Mouse (Mus musculus): ENCODE data around the gene Zfp352.
"Not testable (repeated sequence)": the region's sequence is repeated elsewhere in the genome, so short reads cannot be mapped to it uniquely, and the experiment has no call there.

Gene Zfp352

DNA sequence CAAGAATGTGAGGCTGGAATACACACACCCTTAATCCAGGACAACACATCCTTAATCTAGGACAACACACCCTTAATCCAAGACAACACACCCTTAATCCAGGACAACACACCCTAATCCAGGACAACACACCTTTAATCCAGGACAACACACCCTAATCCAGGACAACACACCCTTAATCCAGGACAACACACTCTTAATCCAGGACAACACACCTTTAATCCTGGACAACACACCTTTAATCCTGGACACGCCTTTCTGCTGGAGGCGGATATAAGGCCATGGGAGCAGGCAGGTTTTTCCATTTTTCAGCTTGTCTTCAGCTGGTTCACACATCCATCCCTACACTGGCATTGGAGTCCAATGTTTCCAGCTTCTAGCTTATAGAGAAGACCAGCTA is at the start of gene Zfp352:
TSS of gene Zfp352 (plus strand) at position 301 of the 400 bp plus-strand sequence.
- no peak for DNase-seq (ENCODE audit: low spot score in 2 of 2)

DNA sequence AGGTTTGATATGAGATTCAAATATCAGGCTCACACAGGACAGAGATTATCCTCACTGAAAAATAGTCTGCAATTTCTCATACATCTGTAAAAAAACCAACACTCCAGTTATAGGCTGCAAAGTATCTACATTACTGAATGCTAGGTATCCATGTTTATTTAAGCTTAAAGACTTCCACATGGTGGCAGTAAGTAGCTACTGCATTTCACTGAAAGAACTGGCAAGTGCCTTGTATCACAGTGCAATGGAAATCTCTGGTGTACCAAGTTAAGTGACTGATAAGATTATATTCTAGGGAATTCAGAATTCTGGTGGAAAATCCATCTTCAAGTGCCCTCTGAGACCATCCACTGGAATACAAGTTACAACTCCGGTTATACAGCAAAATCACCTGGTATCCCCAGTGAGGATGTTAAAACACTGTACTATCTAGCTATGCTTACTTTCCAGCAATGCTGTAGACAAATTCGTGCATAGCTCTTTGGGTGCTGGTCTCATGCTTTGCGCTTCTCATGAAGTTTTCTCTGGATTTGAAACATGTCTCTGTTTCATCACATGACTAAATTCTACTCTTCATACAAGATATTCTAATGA is 47.6 kb upstream of the Zfp352 start:
- no peak for DNase-seq (ENCODE audit: low spot score in 2 of 2)

DNA sequence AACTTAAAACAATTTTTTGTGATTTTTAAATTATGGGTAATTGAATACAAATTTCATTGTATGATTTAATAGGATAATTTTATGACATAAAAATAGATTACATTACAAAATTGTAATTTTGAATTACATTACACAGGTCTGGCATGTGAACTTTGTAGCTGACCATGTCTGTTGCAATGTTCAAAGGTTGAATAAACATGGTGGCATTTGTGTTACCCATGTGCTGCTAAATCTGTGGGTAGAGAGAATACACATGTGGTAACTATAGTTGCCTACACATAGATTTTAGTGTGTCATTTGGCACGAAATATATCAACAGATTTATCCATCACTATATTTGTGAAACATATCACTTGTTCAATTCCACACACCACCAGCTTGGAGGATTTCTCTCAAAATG is 44.6 kb upstream of the Zfp352 start:
- no peak for DNase-seq (ENCODE audit: low spot score in 2 of 2)

DNA sequence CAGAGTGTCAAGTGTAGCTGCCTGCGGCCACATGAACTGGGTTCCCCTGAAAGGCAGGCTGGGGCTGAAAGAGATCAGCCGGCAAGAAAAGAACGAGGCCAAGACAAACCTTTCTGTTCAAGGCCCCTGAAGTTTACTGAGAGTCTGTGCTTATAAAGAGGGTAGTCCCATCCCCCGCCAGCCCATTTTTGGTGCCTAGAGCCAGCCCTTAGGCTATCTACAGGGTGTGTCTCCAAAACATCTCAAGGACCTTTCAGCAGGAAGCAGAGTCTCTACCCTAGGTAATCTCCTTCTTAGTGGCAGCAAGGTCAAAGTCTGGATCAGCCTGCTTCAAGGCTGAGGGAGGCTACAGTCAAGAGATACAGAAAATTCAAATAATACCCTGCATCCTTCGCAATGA is 15.2 kb upstream of the Zfp352 start:
- no peak for DNase-seq (ENCODE audit: low spot score in 2 of 2)

DNA sequence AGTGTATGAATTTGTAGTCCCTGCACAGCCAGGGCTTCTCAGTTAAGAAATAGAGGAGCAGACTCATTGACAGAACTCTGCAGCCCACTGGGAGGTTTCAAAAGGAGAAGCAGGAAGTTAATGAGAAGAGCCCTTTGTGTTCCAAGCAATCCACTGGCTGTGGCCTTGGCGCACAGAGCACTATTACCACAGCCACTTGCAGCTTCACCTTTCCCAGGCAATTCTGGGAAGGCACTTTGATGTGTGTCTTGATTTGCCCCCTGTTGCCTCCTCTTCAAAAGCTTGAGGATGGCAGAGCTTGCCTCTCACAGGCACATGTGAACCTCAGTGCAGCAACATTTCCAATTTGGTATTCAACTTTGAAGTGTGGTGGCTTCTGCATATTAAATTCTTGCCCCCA is 7.1 kb upstream of the Zfp352 start:
- DNase-seq (ENCODE audit: low spot score in 2 of 2): no peak

DNA sequence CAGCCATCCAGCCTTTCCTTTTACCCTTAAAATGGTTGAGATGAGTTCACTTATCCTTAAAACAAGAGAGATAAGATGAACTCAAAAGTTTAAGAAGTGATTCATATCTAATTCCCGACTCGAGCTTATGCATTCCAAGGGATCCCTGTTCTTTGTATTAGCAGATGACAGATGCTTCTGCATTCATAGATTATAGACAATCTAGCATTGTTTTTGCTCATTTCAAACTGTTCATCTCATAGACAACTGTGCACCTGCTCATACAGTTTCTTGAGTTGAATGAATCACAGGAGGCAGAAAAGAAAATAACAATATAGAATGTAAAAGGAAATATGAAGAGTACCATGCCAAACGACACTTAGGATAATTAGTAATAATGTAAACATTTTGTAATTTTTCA is 6.5 kb upstream of the Zfp352 start:
- no peak for DNase-seq (ENCODE audit: low spot score in 2 of 2)

DNA sequence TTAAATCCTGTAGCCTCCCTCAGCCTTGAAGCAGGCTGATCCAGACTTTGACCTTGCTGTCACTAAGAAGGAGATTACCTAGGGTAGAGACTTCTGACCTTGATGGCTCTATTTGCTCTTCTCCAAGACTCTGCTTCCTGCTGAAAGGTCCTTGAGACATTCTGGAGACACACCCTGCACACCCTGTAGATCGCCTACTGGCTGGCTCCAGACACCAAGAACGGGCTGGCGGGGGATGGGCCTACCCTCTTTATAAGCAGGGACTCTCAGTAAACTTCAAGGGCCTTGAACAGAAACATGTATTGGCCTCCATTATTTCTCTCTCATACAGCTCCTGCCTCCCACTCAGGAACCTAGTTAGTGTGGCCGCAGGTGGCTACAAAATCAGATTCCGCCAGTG is 17.0 kb downstream of the Zfp352 start:
- not testable (repeated sequence) for DNase-seq (ENCODE audit: low spot score in 2 of 2)

DNA sequence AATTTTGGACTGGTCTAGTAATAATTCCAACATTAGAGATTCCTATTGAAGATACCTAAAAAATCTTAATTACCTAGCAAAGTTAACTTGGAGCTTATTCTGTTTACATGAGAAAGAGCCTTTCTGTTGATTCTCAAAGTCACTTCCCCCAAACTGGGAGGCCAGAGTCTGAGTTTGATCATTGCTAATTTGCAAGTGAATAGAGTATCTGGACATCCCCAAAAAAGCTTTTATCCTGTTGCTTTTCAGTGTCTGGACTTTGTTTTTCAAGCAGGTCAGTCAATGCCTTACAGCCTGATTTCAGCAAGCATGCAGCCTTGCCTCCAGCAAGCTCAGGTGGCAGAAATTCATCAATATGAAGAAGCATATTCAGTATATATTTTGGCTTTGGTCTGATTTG is 51.2 kb downstream of the Zfp352 start:
- no peak for DNase-seq (ENCODE audit: low spot score in 2 of 2)

All from spleen, postnatal 10 days (tissue).